Mouse (Mus musculus) bone marrow macrophage, adult 2 months (primary cell): ENCODE results near the gene 4930562C15Rik. TPM values are rescaled to one million over a fixed set of nuclear protein-coding genes. Genes with fewer than 3 reads are reported as not detected.

Experiments used
- H3K27ac ChIP-seq: 2 replicates; pipeline ENCODE4 v1.5.1; 2012; ENCODE audit warnings: low read depth, low read length; ENCODE audit not compliant: insufficient read depth
- H3K4me1 ChIP-seq: 2 replicates; pipeline ENCODE4 v1.6.1; 2012; ENCODE audit warnings: low read length; ENCODE audit not compliant: control insufficient read depth, insufficient read depth
- H3K4me3 ChIP-seq: 2 replicates; pipeline ENCODE4 v1.5.1; 2012; ENCODE audit warnings: mild to moderate bottlenecking, low read length, moderate library complexity; ENCODE audit not compliant: insufficient read depth
- CTCF ChIP-seq: IDR thresholded peaks from 2 replicates; pipeline ENCODE4 v1.5.1; 2012; ENCODE audit warnings: low read depth, mild to moderate bottlenecking, low read length, moderate library complexity
- POLR2A ChIP-seq: IDR thresholded peaks from 2 replicates; pipeline ENCODE4 v1.6.1; 2012; ENCODE audit warnings: mild to moderate bottlenecking, low read depth, low read length, borderline replicate concordance
- polyA plus RNA-seq: library from polyadenylated mRNA; stranded (reverse); fragments of >200 nt; gene quantifications from 2 replicates; pipeline ENCODE4 v1.2.4, GENCODE M21; 2012; ENCODE audit not compliant: missing spikeins, insufficient read depth, insufficient read length

Gene 4930562C15Rik
- polyA plus RNA-seq, 1 experiment = not detected

DNA sequence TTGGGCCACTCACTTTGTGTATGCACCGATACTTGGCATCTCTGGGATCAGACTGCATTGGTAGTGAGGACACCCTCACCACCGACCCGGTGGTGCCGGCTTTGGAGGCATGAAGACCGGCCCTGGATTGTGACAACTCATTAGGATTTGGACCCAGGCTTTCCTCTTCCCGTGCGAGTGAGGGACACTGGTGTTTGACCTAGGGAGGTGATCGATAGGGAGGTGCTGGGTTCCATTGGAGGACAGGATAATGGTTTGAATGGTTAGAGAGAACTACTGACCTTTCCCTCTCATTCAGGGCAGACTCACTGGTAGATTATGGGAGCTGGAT is 51.4 kb downstream of the 4930562C15Rik start:
- TF ChIP-seq CTCF (no peak), POLR2A (no peak)
- H3K4me1 ChIP-seq = peaks cover 24% of the 10 kb centered on the region
- peak overlapping the region; percentile 98 for H3K4me3 ChIP-seq
- H3K27ac ChIP-seq = peak overlapping the region; percentile 68

GRCm38 (mm10) chr16:4890201-4890709 is 55.0 kb downstream of the 4930562C15Rik start:
- Histone ChIP-seq H3K4me3 (no peak overlapping the region), H3K4me1 (peaks cover 43% of the 10 kb centered on the region), H3K27ac (no peak overlapping the region)
- TF ChIP-seq POLR2A = no peak
- TF ChIP-seq CTCF = no peak

DNA sequence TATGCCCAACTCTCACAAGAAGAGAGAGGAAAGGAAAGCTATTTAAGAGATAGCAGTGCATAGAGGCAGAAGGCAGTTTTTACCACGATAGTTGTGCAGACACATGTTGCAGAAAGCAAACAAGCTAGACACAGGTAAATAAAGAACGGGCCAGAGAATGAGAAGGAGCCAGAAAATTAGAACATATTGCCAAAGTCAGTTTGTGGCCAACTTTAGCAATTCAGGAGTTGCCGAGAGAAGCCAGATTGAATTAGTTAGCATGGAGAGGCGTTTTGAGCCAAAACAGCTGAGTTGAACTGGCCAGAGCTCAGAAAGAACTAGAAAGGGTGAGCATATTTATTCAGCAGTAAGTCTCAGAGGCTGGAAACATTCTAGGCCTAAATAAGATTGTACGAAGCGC is 57.0 kb downstream of the 4930562C15Rik start:
- Histone ChIP-seq H3K27ac (no peak overlapping the region), H3K4me1 (peaks cover 56% of the 10 kb centered on the region), H3K4me3 (no peak overlapping the region)
- TF ChIP-seq CTCF (no peak), POLR2A (no peak)

GRCm38 (mm10) chr16:4894201-4894908 is 59.1 kb downstream of the 4930562C15Rik start:
- H3K4me1 ChIP-seq = peaks cover 51% of the 10 kb centered on the region
- TF ChIP-seq CTCF (no peak), POLR2A (no peak)
- H3K4me3 ChIP-seq = no peak overlapping the region
- H3K27ac ChIP-seq = peak overlapping the region; percentile 87

DNA sequence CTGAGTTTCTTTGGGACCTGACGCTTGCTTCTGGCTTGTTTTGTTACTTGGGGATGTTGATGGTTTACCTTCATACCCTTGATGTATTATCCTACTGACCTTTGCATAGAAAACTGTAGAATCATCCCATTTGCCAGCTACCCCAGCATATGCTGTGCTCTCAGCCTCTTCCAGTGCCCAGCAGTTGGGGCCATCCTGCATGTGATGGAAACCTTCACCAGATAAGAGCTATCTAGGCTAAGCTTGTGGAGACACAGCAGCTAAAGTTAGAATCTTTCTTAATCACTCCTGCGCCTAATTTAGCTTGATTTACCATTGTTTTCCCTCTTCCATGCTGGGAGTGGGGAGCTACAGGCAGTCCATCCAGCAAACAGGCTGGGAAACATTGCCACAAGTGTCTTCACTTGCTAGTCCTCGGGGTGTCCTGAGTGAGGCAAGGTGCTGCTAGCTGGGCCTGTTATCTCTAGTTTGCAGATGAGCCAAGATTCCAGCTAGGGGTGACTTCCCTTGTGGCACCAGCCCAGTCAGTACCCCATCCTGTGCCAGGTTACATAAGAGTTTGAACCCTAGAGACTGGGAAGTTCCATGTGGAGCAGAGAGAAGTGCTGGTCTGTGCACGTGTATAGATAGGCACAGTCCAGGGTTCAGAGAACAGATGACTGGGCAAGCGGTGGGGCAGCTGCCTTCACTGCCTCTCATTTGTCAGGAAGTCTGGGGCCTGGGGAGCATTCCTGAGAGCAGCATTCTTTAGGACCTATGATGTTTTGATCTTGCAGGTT is 61.2 kb downstream of the 4930562C15Rik start:
- TF ChIP-seq CTCF = no peak
- no peak for TF ChIP-seq POLR2A
- peak overlapping the region; percentile 16 for H3K27ac ChIP-seq
- no peak overlapping the region for H3K4me3 ChIP-seq

GRCm38 (mm10) chr16:4897146-4897730 is 62.0 kb downstream of the 4930562C15Rik start:
- Histone ChIP-seq H3K27ac (peak overlapping the region; percentile 10; the same call in 1 of the 2 replicates), H3K4me1 (peaks cover 50% of the 10 kb centered on the region), H3K4me3 (no peak overlapping the region)
- TF ChIP-seq CTCF (0 out of 2 replicates have a peak, but pooled peaks have one; percentile 13), POLR2A (no peak)

More for the DNA sequence above, 61.2 kb downstream of the 4930562C15Rik start:
- peaks cover 51% of the 10 kb centered on the region for H3K4me1 ChIP-seq

DNA sequence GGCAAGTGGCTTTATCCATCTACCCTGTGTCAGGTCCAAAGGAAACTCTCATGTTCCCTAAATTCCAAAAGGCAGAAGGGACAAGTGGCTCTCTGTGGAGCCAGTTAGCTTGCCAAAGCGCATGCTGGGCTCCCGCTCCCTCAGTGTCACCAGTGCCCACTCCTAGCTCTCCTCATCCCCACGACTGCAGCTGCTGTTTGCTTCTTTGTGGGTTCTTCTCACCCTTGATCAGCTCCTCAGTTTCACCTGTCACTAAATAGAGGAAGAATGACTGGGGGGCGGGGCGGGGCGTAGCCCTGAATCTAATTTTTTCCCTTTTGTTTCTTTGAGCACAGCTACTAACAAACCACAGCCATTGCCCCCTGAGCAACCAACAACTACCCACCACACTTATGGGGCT is 63.7 kb downstream of the 4930562C15Rik start:
- TF ChIP-seq CTCF (no peak), POLR2A (no peak)
- H3K4me1 ChIP-seq = peaks cover 47% of the 10 kb centered on the region
- no peak overlapping the region for H3K4me3 ChIP-seq
- H3K27ac ChIP-seq = no peak overlapping the region

DNA sequence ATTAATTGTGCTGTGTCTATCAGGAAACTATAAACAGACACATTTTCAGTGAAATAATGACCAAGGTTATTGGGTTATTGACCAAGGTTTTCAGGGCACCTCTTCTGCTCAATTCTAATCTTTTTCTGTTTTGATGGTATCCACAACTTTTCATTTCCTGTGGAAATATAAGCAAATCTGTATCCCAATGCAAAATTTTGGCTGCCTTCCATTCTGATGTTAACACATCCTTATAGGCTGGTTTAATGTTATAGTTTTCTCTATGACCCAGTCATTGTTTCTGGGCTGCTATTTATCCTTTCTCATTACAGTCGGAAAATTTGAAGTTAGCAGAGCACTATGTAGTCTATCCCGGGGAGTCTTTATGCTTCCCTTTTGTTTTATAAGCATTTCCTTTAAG is 64.5 kb downstream of the 4930562C15Rik start:
- Histone ChIP-seq H3K4me1 (peaks cover 41% of the 10 kb centered on the region), H3K27ac (no peak overlapping the region), H3K4me3 (no peak overlapping the region)
- TF ChIP-seq CTCF (no peak), POLR2A (no peak)

- TF ChIP-seq POLR2A (no peak), CTCF (no peak)
- H3K4me3 ChIP-seq = no peak overlapping the region
- H3K27ac ChIP-seq = no peak overlapping the region
- peaks cover 40% of the 10 kb centered on the region for H3K4me1 ChIP-seq
Observed at GRCm38 (mm10) chr16:4901167-4901566, 66.0 kb downstream of the 4930562C15Rik start.
